Mouse (Mus musculus) embryonic fibroblast, embryonic 13.5 days (primary cell): ENCODE data around the gene Cdk5r1.

Experiments
- CTCF ChIP-seq: IDR thresholded peaks from 2 replicates; pipeline ENCODE4 v1.5.1; 2011; ENCODE audit warnings: mild to moderate bottlenecking, control low read depth, low read length, moderate library complexity, borderline replicate concordance; ENCODE audit not compliant: insufficient read depth
- POLR2A ChIP-seq: IDR thresholded peaks from 2 replicates; pipeline ENCODE4 v1.6.1; 2011; ENCODE audit warnings: low read depth, mild to moderate bottlenecking, control low read depth, low read length, moderate library complexity

- TF ChIP-seq CTCF (no peak), POLR2A (no peak)
Observed at GRCm38 (mm10) chr11:80429009-80429475, 47.8 kb upstream of the Cdk5r1 start.
